Mouse (Mus musculus) cerebellum, postnatal 25 days (tissue): Measurements from ENCODE around the gene Fmc1.
"Not testable (repeated sequence)": the region's sequence is repeated elsewhere in the genome, so short reads cannot be mapped to it uniquely, and the experiment has no call there.

Experiments used
- DNase-seq, 2 experiments: peaks; one replicate each; pipeline ENCODE4 v3.0.0; 2021; ENCODE audit warnings: mixed read lengths in 2 of 2

Fmc1 gene

DNA sequence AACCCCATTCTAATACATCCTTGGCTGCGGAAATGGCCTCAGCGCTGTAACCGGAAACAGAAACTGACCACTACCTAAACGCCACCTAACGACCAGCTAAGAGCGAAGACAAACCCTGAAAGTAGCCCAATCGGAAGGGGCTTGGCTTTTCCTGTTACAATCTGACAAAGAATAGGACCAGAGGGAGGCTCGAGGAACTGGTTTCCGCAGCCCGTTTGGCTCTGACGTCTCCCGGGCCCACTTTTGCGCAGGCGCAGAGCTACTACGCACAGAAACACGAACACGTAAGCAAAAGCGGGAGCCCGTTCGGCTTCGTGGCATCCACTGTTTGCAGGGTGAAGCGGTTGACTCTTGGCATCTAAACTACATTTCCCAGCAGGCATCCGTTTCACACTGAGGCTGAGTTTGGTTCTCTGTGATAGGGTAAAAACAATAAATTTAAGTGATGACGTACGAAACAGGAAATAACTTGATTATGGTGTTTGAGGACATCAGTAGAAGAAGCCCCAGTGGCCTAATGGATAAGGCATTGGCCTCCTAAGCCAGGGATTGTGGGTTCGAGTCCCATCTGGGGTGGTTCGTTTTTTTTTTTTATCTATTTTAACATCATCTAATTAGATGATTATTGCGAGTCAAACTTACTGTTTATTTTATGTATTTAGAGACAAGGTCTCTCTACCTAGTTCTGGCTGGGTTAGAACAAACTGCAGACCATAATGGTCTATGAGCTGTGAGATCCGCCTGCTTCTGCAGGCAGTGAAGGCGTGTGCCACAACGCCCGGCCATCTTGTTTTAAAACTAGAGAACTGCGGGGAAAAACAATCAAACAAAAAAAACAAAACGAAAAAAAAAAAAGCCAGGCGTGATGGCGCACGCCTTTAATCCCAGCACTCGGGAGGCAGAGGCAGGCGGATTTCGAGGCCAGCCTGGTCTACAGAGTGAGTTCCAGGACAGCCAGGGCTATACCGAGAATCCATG is at the start of gene Fmc1:
Fmc1 (plus strand) TSS at position 75 of the 978 bp plus-strand sequence.
- peak; percentile 98 to 99 for DNase-seq

DNA sequence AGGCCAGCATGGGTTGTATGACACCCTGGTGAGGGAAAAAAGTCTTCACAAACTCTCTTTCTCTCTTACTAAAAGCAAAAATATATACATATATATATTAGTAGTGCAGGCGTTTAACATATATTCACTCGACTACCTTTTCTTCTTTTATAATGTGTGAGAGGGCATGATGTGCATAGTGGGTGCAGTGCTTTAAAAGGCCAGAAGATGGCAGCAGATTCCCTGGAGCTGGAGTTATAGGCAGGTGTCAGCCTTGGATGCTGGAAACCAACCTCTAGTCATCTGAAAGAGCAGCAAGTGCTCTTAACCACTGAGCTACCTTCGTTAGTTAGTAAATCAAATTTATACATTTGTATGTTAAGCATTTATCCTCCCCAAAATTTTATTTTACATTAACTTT is 40.8 kb upstream of the Fmc1 start:
- DNase-seq, result peak; percentile 31 to 61

DNA sequence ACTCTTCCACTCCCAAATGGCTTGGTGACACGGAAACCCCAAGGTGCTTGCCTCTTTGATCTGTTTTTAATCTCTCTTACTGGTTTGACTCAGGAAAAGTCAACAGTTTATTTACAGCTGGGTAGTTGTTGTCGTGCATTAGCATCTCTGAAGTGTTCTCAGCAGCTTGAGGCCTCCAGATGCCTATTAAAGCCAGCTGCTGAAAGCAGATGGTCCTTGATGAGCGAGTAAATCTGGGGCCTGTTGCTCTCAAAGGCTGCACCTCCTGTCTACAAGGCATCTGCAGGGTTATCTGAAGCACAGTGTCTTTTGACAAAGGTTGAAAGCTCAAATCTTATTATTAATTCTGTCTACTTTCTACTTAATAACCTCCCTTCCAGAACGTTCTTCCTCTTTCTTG is 37.7 kb upstream of the Fmc1 start:
- DNase-seq, result no peak

- DNase-seq, result no peak
Measured at GRCm38 (mm10) chr6:38512096-38512495, 21.2 kb upstream of the Fmc1 start.

GRCm38 (mm10) chr6:38512830-38513229 is 20.5 kb upstream of the Fmc1 start:
- no peak for DNase-seq

- DNase-seq, result no peak
Measured at GRCm38 (mm10) chr6:38515201-38515600, 18.1 kb upstream of the Fmc1 start.

DNA sequence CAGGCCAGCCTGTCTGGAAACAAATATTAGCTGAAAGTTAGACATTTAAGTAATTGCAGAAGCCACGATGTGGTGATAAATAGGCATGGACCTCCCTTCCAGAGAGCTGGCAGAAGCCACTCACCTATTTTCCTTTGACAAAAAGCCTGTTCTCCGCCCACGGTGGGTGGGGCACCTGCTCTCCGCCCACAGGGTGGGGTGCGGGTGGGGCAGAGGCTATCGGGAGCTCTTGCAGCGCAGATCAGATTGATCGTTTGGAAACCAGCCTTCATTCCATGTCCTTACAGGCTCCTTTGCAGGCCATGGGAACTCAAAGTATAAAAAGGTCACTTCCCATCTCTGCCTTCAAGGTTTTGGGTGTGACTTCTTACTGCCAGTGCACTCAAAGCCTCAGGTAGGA is 9.5 kb upstream of the Fmc1 start:
- no peak for DNase-seq

DNA sequence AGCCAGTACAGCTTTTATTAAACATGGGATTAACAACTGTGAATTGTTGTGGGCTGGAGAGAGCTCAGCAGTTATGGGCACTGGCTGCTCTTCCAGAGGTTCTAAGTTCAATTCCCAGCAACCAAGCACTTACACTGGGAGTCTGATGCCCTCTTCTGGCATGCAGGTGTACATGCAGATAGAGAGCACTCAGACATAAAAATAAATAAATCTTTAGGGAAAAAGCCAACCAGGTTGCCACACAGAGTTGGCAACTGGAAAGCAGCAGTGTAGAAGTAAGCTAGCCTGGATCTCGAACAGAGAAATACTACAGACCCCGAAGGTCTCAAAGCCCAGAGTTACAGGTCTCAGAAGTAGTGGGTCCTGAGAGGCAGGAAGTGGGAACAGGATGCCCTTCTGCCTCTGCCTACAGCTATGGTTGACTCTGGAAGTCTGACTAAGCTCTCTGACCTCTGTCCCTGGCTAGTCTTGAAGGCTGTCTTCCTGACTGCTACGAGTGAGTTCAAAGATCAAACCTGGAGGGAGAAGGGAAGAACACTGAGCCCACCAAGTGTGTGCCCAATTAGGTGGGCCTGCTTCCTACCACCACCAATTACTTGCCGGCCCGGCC is 2.0 kb upstream of the Fmc1 start:
- DNase-seq, result peak in 1 of 2 experiments; percentile 30

DNA sequence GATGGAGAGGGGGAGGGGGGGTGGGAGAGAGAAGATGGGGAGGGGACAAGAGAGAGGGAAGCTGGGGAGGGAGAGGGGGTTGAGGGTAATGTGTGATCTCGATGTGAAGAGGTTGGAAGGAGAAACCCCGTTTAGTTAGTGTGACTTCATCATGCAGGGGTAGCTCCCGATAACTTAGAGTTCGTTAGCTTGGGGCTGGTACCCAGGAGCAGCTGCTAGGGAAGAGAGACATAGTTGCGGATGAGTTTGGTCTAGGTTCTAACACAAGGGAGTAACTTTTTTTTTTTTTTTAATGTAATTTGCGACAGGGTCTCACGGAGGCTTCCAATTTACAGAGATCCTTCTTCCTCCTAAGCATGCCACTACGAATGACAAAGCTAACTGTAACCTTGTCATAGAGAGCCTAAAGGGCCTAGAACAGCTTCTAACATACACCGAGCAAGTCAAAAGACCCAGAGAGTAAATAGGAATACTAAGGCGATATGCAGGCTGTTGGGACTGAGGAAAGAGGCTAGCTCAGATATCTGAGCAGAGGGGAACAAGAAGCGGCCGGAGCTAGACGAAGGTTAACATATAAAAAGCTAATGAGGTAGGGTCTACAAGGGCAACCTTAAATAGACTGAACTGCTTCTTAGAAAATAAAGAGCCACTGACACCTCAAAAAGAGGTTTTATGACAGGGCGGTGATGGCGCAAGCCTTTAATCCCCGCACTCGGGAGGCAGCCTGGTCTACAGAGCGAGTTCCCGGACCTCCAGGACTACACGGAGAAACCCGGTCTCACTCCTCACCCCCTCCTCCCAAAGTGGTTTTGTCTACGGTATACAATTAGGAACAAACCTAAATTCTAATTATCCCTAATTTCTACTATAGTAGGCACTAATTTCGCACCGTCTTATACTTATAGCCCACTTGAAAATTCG is 542 bp upstream of the Fmc1 start:
- peak; percentile 65 to 69 for DNase-seq

GRCm38 (mm10) chr6:38534640-38535365 is 1.5 kb downstream of the Fmc1 start:
- peak; percentile 100 for DNase-seq

GRCm38 (mm10) chr6:38535366-38535690 is 2.0 kb downstream of the Fmc1 start:
- DNase-seq, result no peak

GRCm38 (mm10) chr6:38535788-38536187 is 2.5 kb downstream of the Fmc1 start:
- no peak for DNase-seq

DNA sequence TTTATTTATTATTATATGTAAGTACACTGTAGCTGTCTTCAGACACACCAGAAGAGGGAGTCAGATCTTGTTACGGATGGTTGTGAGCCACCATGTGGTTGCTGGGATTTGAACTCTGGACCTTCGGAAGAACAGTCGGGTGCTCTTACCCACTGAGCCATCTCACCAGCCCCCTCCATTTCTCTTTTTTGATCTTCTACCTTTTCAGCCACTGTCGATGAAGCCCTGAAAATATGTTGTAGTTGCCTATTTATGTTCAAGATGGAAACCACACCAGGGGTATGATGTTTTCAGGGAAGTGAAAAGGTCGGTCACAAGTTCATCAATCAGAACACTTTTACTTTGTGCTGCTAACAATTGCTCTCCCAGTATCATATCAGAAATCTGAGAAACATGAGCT is 10.8 kb downstream of the Fmc1 start:
- DNase-seq, result not testable (repeated sequence)

GRCm38 (mm10) chr6:38547005-38547404 is 13.7 kb downstream of the Fmc1 start:
- not testable (repeated sequence) for DNase-seq

DNA sequence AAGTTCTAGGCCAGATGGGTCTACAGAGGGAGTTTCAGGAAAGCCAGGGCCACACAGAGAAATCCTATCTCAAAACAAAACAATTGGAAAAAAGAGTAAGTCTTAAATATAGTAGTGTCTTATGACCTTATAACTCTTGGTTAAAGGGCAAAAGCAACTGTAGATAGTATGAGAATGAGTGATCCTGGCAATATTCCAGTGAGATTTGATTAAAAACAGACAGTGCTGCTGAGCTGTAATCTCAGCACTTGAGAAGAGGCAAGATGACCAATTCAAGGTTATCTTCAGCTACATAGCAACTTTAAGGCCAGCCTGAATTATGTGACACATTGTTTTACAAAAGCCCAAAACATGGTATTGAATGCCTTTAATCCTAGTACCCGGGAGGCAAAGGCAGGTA is 14.4 kb downstream of the Fmc1 start:
- DNase-seq, result no peak

DNA sequence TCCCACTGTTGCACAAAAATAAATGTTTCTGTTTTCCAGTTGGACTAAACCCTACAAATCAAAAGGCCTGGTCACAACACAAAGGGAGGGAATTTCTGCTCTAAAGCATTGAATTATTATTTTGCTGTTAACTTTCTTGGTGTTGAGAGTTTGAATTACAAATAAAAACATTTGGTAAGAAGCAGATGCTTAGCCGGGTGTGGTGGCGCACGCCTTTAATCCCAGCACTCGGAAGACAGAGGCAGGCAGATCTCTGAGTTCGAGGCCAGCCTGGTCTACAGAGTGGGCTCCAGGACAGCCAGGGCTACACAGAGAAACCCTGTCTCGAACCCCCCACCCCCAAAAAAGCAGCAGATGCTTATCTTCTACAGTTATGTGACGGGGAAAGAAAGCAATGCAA is 15.3 kb downstream of the Fmc1 start:
- not testable (repeated sequence) for DNase-seq

GRCm38 (mm10) chr6:38549840-38550239 is 16.5 kb downstream of the Fmc1 start:
- not testable (repeated sequence) for DNase-seq

- peak; percentile 81 to 93 for DNase-seq
Measured at GRCm38 (mm10) chr6:38550250-38551061, 17.2 kb downstream of the Fmc1 start.

- DNase-seq, result peak; percentile 95 to 98
Measured at GRCm38 (mm10) chr6:38551062-38551988, 18.0 kb downstream of the Fmc1 start, which contains the start of gene Luc7l2. Luc7l2 (plus strand) TSS chr6:38551334.

GRCm38 (mm10) chr6:38551989-38552635 is 18.8 kb downstream of the Fmc1 start:
- DNase-seq, result peak; percentile 98 to 99
